Mouse (Mus musculus) testis, adult 2 months (tissue): Measurements from ENCODE around the gene Alg3. TPM values are rescaled to one million over a fixed set of nuclear protein-coding genes. Genes with fewer than 3 reads are reported as not detected.

Experiments used
- H3K27ac ChIP-seq: fragments of 200-500 bp; 2 replicates; pipeline ENCODE4 v1.5.1; 2012; ENCODE audit warnings: low read depth, low read length; ENCODE audit not compliant: control insufficient read depth, insufficient read depth
- H3K27me3 ChIP-seq: fragments of 200-500 bp; 2 replicates; pipeline ENCODE4 v1.6.1; 2012; ENCODE audit warnings: mild to moderate bottlenecking, low read length, moderate library complexity; ENCODE audit not compliant: control insufficient read depth, insufficient read depth
- H3K36me3 ChIP-seq: fragments of 200-500 bp; 2 replicates; pipeline ENCODE4 v1.6.1; 2012; ENCODE audit warnings: mild to moderate bottlenecking, low read length; ENCODE audit not compliant: control insufficient read depth, insufficient read depth
- H3K4me1 ChIP-seq: fragments of 200-500 bp; 2 replicates; pipeline ENCODE4 v1.6.1; 2012; ENCODE audit warnings: low read length; ENCODE audit not compliant: control insufficient read depth, insufficient read depth
- H3K4me3 ChIP-seq: fragments of 200-500 bp; 2 replicates; pipeline ENCODE4 v1.5.1; 2012; ENCODE audit warnings: low read depth, mild to moderate bottlenecking, low read length, moderate library complexity, mixed read lengths; ENCODE audit not compliant: control insufficient read depth
- CTCF ChIP-seq: fragments of 200-500 bp; IDR thresholded peaks from 2 replicates; pipeline ENCODE4 v1.5.1; 2012; ENCODE audit warnings: low read depth, mild to moderate bottlenecking, inconsistent platforms, low read length, moderate library complexity; ENCODE audit not compliant: control insufficient read depth, insufficient read depth, insufficient replicate concordance
- POLR2A ChIP-seq: fragments of 200-500 bp; IDR thresholded peaks from 2 replicates; pipeline ENCODE4 v1.6.1; 2012; ENCODE audit warnings: low read depth, mild to moderate bottlenecking, inconsistent platforms, low read length, moderate library complexity; ENCODE audit not compliant: control insufficient read depth
- polyA plus RNA-seq: library from polyadenylated mRNA; depleted of rRNA; stranded (reverse); fragments of >200 nt; gene quantifications from 2 replicates; pipeline ENCODE4 v1.2.3, GENCODE M21; 2012

Gene Alg3
- polyA plus RNA-seq, 1 experiment: 22.5 TPM

GRCm38 (mm10) chr16:20595737-20596136 is 15.8 kb downstream of the Alg3 start:
- no peak overlapping the region for H3K27ac ChIP-seq
- peaks cover 5% of the 10 kb centered on the region for H3K4me1 ChIP-seq
- H3K4me3 ChIP-seq: no peak overlapping the region
- no peaks in the 10 kb centered on the region for H3K27me3 ChIP-seq
- TF ChIP-seq POLR2A (no peak), CTCF (no peak)
- no peaks in the 10 kb centered on the region for H3K36me3 ChIP-seq

DNA sequence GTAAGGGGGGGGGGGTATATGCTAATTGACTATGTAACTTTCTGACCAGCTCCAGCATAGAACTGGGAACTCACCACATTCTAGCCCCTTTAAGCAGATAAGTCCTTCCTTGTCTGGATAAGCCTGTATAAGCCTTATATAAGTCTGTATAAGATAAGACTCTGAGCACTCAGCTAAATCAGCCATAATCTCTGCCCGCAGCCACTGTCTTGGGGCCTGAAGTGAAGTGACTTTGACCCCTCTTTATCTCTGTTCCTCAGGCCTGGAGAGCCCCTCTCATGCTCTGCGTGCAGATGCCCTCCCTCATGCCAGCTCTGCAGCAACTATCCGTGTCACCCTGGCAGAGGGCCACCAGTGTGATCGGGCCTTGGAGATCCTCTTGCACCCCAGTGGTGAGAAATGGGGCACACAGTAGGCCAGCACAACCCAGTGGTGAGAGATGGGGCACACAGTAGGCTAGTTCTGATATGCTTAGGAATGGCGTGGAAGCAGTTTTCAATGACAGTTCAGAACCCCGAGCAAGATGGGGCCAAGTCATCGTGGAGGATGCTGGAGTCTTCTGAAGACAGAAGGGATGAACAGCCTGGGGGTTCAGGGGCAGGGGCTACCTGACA is 16.4 kb downstream of the Alg3 start:
- TF ChIP-seq POLR2A (no peak), CTCF (no peak)
- Histone ChIP-seq H3K27me3 (no peaks in the 10 kb centered on the region), H3K27ac (no peak overlapping the region), H3K36me3 (no peaks in the 10 kb centered on the region), H3K4me3 (no peak overlapping the region), H3K4me1 (peaks cover 5% of the 10 kb centered on the region)

GRCm38 (mm10) chr16:20591076-20591705 is 20.3 kb downstream of the Alg3 start:
- TF ChIP-seq POLR2A (no peak), CTCF (no peak)
- Histone ChIP-seq H3K4me1 (peaks cover 10% of the 10 kb centered on the region), H3K4me3 (peak overlapping the region; percentile 6), H3K27ac (no peak overlapping the region), H3K36me3 (no peaks in the 10 kb centered on the region), H3K27me3 (no peaks in the 10 kb centered on the region)

GRCm38 (mm10) chr16:20590680-20591038 is 20.9 kb downstream of the Alg3 start:
- Histone ChIP-seq H3K27ac (no peak overlapping the region), H3K36me3 (no peaks in the 10 kb centered on the region), H3K27me3 (no peaks in the 10 kb centered on the region), H3K4me3 (no peak overlapping the region), H3K4me1 (peaks cover 10% of the 10 kb centered on the region)
- TF ChIP-seq POLR2A: no peak
- no peak for TF ChIP-seq CTCF

DNA sequence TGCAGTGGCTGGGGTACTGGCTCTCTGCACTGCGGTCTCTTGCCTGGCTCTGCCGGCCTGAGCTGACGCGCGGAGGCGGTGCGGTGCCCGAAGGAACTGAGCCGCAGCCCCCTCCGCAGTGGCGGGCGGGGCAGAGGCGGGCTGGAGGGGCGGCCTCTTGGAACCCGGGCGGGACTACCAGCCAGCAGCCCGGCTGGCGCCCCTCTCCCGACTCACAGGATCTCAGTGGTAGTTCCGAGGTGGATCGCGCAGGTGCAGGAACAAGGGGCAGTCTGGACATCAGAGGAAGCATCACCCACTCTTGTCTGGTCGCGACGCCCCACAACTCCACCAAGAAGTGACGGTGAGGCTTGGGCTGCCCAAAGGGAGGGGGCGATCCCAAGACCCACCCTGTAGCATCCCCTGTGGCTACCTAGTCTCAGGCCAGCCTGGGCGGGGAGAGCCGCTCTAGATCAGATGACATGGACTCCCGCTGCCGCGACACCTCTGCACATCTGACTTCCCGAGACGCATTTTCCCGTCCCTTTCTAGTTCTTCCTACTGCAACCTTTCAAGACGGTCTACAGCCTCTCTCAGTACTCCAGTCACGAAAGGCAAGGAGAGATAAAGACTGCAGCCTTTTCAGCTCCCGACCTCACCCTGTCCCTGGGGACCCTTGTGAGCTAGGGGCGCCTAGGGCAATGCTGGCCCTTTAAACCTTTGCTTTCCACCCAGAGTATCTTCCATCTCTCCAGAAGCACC is 21.4 kb downstream of the Alg3 start:
- Histone ChIP-seq H3K27ac (no peak overlapping the region), H3K4me3 (peak overlapping the region; percentile 19), H3K27me3 (no peaks in the 10 kb centered on the region), H3K4me1 (peaks cover 10% of the 10 kb centered on the region), H3K36me3 (no peaks in the 10 kb centered on the region)
- TF ChIP-seq POLR2A: no peak
- no peak for TF ChIP-seq CTCF

DNA sequence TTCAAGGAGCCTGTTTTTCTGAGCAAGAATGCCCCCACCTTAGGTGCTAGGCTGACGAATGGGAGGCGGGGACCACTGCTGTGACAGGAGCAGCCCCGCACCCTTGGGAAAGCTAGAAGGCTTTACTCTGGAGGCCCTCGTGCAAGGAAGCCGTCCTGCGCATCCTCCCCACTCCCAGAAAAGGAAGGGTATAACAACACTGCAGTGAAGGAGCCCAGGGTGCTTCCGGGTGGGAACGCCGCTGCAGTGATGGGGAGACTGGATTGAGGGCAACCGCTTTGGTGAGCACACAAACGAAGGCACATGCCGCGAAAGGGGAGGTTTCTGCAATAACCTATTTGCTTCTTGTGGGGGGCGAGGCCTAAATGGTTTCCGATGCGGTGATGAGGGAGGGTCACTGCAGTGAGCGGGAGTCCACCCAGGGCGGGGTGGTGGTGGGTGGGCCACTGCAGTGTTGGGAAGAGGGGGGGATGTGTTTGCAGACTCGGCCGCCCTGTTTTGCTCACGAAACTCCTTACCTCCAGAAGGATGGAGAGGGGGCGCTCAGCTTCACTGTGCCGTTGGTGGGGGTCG is 22.1 kb downstream of the Alg3 start, which contains the start of gene Vwa5b2:
TSS of gene Vwa5b2 (plus strand) at position 106 of the 573 bp plus-strand sequence.
- Histone ChIP-seq H3K27ac (no peak within 1 kb of the TSS), H3K4me1 (peaks cover 10% of the 10 kb centered on the region), H3K36me3 (no peaks in the 10 kb centered on the region), H3K27me3 (no peaks in the 10 kb centered on the region), H3K4me3 (peak within 1 kb of the TSS; percentile 19)
- no peak for TF ChIP-seq POLR2A
- no peak for TF ChIP-seq CTCF

DNA sequence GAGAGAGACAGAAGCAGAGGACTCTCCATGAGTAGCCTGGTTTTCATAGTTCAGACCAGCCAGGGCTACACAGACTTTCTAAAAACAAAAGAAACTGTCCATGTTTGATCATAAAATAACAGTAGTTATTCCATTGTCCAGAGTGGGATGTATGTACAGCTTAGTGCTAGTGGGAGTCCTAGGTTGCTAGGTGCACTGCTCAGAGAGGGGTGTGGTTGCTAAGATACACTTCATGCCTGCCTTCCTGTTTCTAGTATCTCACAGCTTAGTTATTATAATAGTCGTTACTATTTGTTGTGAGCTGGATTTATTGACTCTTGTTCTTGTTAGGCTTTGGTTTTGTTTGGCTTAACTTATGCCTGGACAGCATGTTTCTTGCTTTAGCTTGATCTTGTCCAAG is 46.5 kb downstream of the Alg3 start:
- H3K36me3 ChIP-seq: no peaks in the 10 kb centered on the region; the same call in 1 of the 2 replicates
- no peak overlapping the region for H3K4me3 ChIP-seq
- TF ChIP-seq POLR2A (no peak), CTCF (no peak)
- no peaks in the 10 kb centered on the region for H3K27me3 ChIP-seq
- H3K27ac ChIP-seq: no peak overlapping the region
- no peaks in the 10 kb centered on the region for H3K4me1 ChIP-seq
